10 mouse cellular contexts compared by ENCODE assay signal in genomic region chr6:24516197-24516596, GRCm38 (mm10). TPM values are rescaled to one million over a fixed set of nuclear protein-coding genes. Genes with fewer than 3 reads are reported as not detected.
A peak's percentile ranks its signal among the peaks of the same experiment; 100 is the strongest.
DNase-seq lines count a peak whose midpoint lies in the region; ATAC-seq and TF ChIP-seq lines count a peak whose summit lies in the region.
"Had no signal": no experiment of that assay in that cellular context is flagged by ENCODE, and none has a peak within 500 bp of the region (broad histone marks: within the 10 kb centered on the region; RNA-seq: fewer than 3 reads in every experiment).

No protein-coding gene starts in this region.

- ATAC-seq in neural tube, embryonic 11.5 days (ENCODE audit: insufficient read depth, low FRiP score, low TSS enrichment), result peak; percentile 61; the same call in 1 of the 2 replicates
- peak; percentile 71 for ATAC-seq in hindbrain, embryonic 15.5 days (ENCODE audit: low FRiP score, low read depth)

- H3K4me1 ChIP-seq in neural tube, embryonic 11.5 days (ENCODE audit: control insufficient read depth, insufficient read depth, low read length), result 0 out of 2 replicates have a peak, but pooled peaks cover 4% of the 10 kb centered on the region
- H3K4me1 ChIP-seq in hindbrain, embryonic 15.5 days (replicated peaks), result peaks cover 10% of the 10 kb centered on the region

- DNase-seq in gastrocnemius, adult 2 months, result no peak
- no peak for DNase-seq in gastrocnemius, postnatal 4 days (ENCODE audit: low spot score in 2 of 2)
- no peak for DNase-seq in neural tube, embryonic 11.5 days (ENCODE audit: low spot score)
- DNase-seq in neural tube, embryonic 10.5 days (ENCODE audit: extremely low spot score, low spot score), result no peak
- no peak for DNase-seq in urinary bladder, postnatal 4 days (ENCODE audit: low spot score in 2 of 2)
- no peak for DNase-seq in thymus, postnatal 14 days
- no peak for DNase-seq in right cerebral cortex, postnatal 4 days

- WGBS in neural tube, embryonic 11.5 days, result 44% methylated on average over 2 of the region's 2 CpGs
- 43% methylated on average over 2 of the region's 2 CpGs for WGBS in hindbrain, embryonic 15.5 days

- H3K27ac ChIP-seq in gastrocnemius, adult 2 months, result no peak overlapping the region
- H3K27ac ChIP-seq in neural tube, embryonic 11.5 days (ENCODE audit: low read depth, low read length), result no peak overlapping the region
- no peak overlapping the region for H3K27ac ChIP-seq in hindbrain, embryonic 15.5 days (replicated peaks)
- H3K27ac ChIP-seq: limb, embryonic 15.5 days; stomach, embryonic 15.5 days had no signal

- no peaks in the 10 kb centered on the region for H3K9me3 ChIP-seq in neural tube, embryonic 11.5 days (ENCODE audit: control insufficient read depth, low read length)
- no peaks in the 10 kb centered on the region for H3K9me3 ChIP-seq in hindbrain, embryonic 15.5 days
- H3K9me3 ChIP-seq: limb, embryonic 15.5 days; stomach, embryonic 15.5 days had no signal

- H3K9ac ChIP-seq in neural tube, embryonic 11.5 days (ENCODE audit: low read length), result no peak overlapping the region
- H3K9ac ChIP-seq in hindbrain, embryonic 15.5 days, result no peak overlapping the region
- H3K9ac ChIP-seq: limb, embryonic 15.5 days; stomach, embryonic 15.5 days had no signal

- no peak overlapping the region for H3K4me3 ChIP-seq in gastrocnemius, adult 2 months
- no peak overlapping the region for H3K4me3 ChIP-seq in neural tube, embryonic 11.5 days (ENCODE audit: low read depth, low read length)
- H3K4me3 ChIP-seq in hindbrain, embryonic 15.5 days, result no peak overlapping the region
- H3K4me3 ChIP-seq: limb, embryonic 15.5 days; stomach, embryonic 15.5 days had no signal

- TF ChIP-seq CTCF in gastrocnemius, adult 2 months (IDR thresholded peaks at IDR 0.05), result peak; percentile 73

- intact Hi-C loops in gastrocnemius, adult 2 months (cut with DNase I), result no loop called here

- H3K27me3 ChIP-seq in neural tube, embryonic 11.5 days (ENCODE audit: control insufficient read depth, insufficient read depth, low read length), result no peaks in the 10 kb centered on the region
- no peaks in the 10 kb centered on the region for H3K27me3 ChIP-seq in hindbrain, embryonic 15.5 days
- H3K27me3 ChIP-seq: limb, embryonic 15.5 days; stomach, embryonic 15.5 days had no signal

- no peak overlapping the region for H3K4me2 ChIP-seq in neural tube, embryonic 11.5 days (ENCODE audit: low read depth)
- no peak overlapping the region for H3K4me2 ChIP-seq in hindbrain, embryonic 15.5 days
- H3K4me2 ChIP-seq: limb, embryonic 15.5 days; stomach, embryonic 15.5 days had no signal

- no peaks in the 10 kb centered on the region for H3K36me3 ChIP-seq in neural tube, embryonic 11.5 days (ENCODE audit: control insufficient read depth, insufficient read depth, low read length)
- H3K36me3 ChIP-seq in hindbrain, embryonic 15.5 days, result peaks cover 19% of the 10 kb centered on the region

RNA-seq across cellular contexts. Expression of gene Iqub, which starts 1.3 kb away (rescaled TPM):
- total RNA-seq in gastrocnemius, adult 2 months (2021), result under 1 TPM; 0.15 to 0.22 TPM
- under 1 TPM; 0.10 to 0.12 TPM for total RNA-seq in gastrocnemius, postnatal 4 days (2021)
- polyA plus RNA-seq in neural tube, embryonic 11.5 days (2014; fragmentation: Nextera tagmentation; extraction: Ambion mirVana), result 0.13 and 0.15 TPM in 2 replicates
- polyA plus RNA-seq in hindbrain, embryonic 15.5 days (2015; fragmentation: Nextera tagmentation; extraction: Ambion mirVana), result 1.9 and 3.1 TPM in 2 replicates

RNA-seq across cellular contexts. Expression of gene Ndufa5, which starts 11.6 kb away (rescaled TPM):
- 100 to 1,000 TPM; 579 to 752 TPM for total RNA-seq in gastrocnemius, adult 2 months (2021)
- 100 to 1,000 TPM; 385 to 429 TPM for total RNA-seq in gastrocnemius, postnatal 4 days (2021)
- polyA plus RNA-seq in neural tube, embryonic 11.5 days (2014; fragmentation: Nextera tagmentation; extraction: Ambion mirVana), result 275 and 289 TPM in 2 replicates
- 401 and 475 TPM in 2 replicates for polyA plus RNA-seq in hindbrain, embryonic 15.5 days (2015; fragmentation: Nextera tagmentation; extraction: Ambion mirVana)

RNA-seq across cellular contexts. Expression of gene Asb15, which starts 11.7 kb away (rescaled TPM):
- total RNA-seq in gastrocnemius, adult 2 months (2021), result 10 to 100 TPM; 34.9 to 54.5 TPM
- total RNA-seq in gastrocnemius, postnatal 4 days (2021), result 1 to 10 TPM; 1.7 to 1.9 TPM
- not detected in 2 replicates for polyA plus RNA-seq in neural tube, embryonic 11.5 days (2014; fragmentation: Nextera tagmentation; extraction: Ambion mirVana)
- polyA plus RNA-seq in hindbrain, embryonic 15.5 days (2015; fragmentation: Nextera tagmentation; extraction: Ambion mirVana), result 0.03 TPM in 1 of 2 replicates, not detected in the other
- polyA plus RNA-seq: limb, embryonic 15.5 days; stomach, embryonic 15.5 days had no signal

Comparison
In these comparisons a context has a peak if more than half of its experiments do, and no peak if none do; other contexts are left out.
1. RNA of gene Asb15, which starts 11.7 kb away (total RNA-seq): 34.9 to 54.5 TPM in gastrocnemius, adult 2 months; 1.7 to 1.9 TPM in gastrocnemius, postnatal 4 days; every median in the first group is over 10 times any median in the second.